Mouse (Mus musculus) testis, adult 10 weeks (tissue): Measurements from ENCODE around the gene Mphosph6. TPM values are rescaled to one million over a fixed set of nuclear protein-coding genes. Genes with fewer than 3 reads are reported as not detected.

ENCODE experiments used
- polyA plus RNA-seq: library from polyadenylated mRNA; stranded (reverse); fragments of 350-450 nt; fragmentation: Illumina TruSeq; extraction: RNeasy Lipid Tissue Mini Kit (QIAGEN cat#74804); gene quantifications from one replicate; pipeline ENCODE4 v1.2.3, GENCODE M21; 2014; ENCODE audit warnings: low read depth, low replicate concordance

Mphosph6 gene
- polyA plus RNA-seq: 36.7 TPM

DNA sequence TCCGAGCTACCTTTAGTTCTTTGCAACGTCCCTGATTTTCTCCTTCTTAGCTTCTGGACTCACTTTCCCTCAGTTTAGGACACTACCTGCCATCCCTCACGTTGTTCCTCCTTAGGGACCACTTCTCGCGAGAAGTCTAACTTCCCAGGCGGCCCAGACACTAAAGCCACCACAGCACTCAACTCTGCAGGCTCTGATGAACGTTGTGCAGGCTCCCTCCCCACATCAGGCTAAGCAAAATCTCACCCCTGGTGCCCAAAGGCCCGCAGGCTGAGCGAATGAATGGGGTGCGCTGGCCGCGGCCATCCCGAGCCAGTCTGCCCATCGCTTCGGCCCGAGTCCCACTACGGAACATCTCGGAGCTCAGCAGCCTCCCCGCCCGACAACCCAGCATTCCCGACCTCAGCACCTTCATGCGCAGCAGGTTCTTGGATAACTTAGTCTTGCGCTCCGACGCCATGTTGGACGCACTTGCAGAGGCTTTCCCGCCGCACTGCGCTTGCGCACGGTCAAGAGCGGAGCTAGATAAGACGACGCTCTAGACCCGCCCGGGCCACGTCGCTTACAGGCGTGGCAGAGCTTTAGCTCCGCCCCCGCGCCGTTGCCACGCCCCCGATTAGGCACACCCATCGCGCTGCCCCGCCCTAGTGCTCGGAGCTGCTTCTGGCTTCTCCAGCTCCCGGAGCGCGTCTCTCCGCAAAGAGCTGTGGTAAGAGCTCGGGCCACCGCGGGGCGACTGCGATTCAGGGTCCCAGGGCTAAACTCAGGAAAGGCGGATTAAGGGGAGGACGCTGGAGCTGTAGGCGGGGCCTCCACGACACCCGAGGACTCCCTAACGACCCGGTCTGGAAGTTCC, at the start of gene Mphosph6:
Mphosph6 (minus strand) TSS at position 501 of the 856 bp plus-strand sequence.

Other genes starting within 250 kb of the Mphosph6 start
- 2.3 TPM for gene Sdr42e1, start 128.3 kb downstream of the Mphosph6 start, polyA plus RNA-seq
- 0.99 TPM for gene Hsd17b2, start 100.0 kb downstream of the Mphosph6 start, polyA plus RNA-seq